Mouse (Mus musculus) CH12.LX (cell line): ENCODE measurements at regions not wholly inside any gene's neighbourhood (a gene's known extent, or its start where the extent isn't known, plus 50 kb on each side); places are given as distances from the start of the nearest gene placed in this dataset.

Experiments used
- DNase-seq: peaks from one replicate; pipeline ENCODE4 v3.0.0-alpha.2; 2013; ENCODE audit errors: extremely low read depth
- H3K27ac ChIP-seq: 2 replicates; pipeline ENCODE4 v1.5.1; 2012; ENCODE audit warnings: low read depth, mild to moderate bottlenecking, control low read depth, moderate library complexity; ENCODE audit not compliant: insufficient read depth
- H3K27me3 ChIP-seq: replicated peaks from 2 replicates; pipeline ENCODE3; 2012; ENCODE audit warnings: inconsistent platforms
- H3K36me3 ChIP-seq, 2 experiments: replicated peaks in 1 of 2; 2 replicates each; pipeline versions ENCODE3 to v1.6.1; 2012; ENCODE audit warnings: inconsistent platforms in 1 of 2, low read length in 1 of 2, mild to moderate bottlenecking in 1 of 2, mixed read lengths in 1 of 2, moderate library complexity in 1 of 2; ENCODE audit not compliant: control insufficient read depth in 1 of 2, insufficient read depth in 1 of 2
- H3K4me1 ChIP-seq, 2 experiments: 2 replicates each; pipeline ENCODE4 v1.6.1; 2012; ENCODE audit warnings: inconsistent platforms in 1 of 2, moderate library complexity in 1 of 2; ENCODE audit not compliant: insufficient read depth in 2 of 2, control insufficient read depth in 1 of 2
- H3K4me2 ChIP-seq: 2 replicates; pipeline ENCODE4 v1.6.1; 2012; ENCODE audit warnings: low read depth, mild to moderate bottlenecking, control low read depth; ENCODE audit not compliant: poor library complexity, insufficient read depth, severe bottlenecking
- H3K4me3 ChIP-seq, 3 experiments: fragments of 150-350 bp in 1 of 3; sonication (generic) in 1 of 3; replicated peaks in 1 of 3; 2 replicates each; pipeline versions ENCODE3 to v1.5.1; 2011 to 2012; ENCODE audit warnings: low read depth in 2 of 3, low read length in 2 of 3, mild to moderate bottlenecking in 2 of 3, moderate library complexity in 2 of 3, control low read depth in 1 of 3, improper control_type of control experiment in 1 of 3, inconsistent platforms in 1 of 3, mixed read lengths in 1 of 3; ENCODE audit not compliant: poor library complexity in 1 of 3
- H3K79me2 ChIP-seq: replicated peaks from 2 replicates; pipeline ENCODE4 v1.6.1; 2012; ENCODE audit warnings: mild to moderate bottlenecking, moderate library complexity; ENCODE audit not compliant: control insufficient read depth, poor library complexity, insufficient read depth, severe bottlenecking; ENCODE audit errors: extremely low read depth
- H3K9ac ChIP-seq: 2 replicates; pipeline ENCODE4 v1.6.1; 2012; ENCODE audit warnings: low read depth, mild to moderate bottlenecking, control low read depth, moderate library complexity; ENCODE audit not compliant: insufficient read depth
- H3K9me3 ChIP-seq: replicated peaks from 2 replicates; pipeline ENCODE3; 2012; ENCODE audit warnings: low read length, inconsistent platforms, mixed read lengths
- BHLHE40 ChIP-seq: IDR thresholded peaks from 2 replicates; pipeline ENCODE4 v1.6.1; 2011; ENCODE audit warnings: mild to moderate bottlenecking, low read depth, low read length, improper control_type of control experiment
- CTCF ChIP-seq, 2 experiments: IDR thresholded peaks in 1 of 2; conservative IDR thresholded peaks in 1 of 2; 2 replicates each; pipeline ENCODE4 v1.5.1; 2011 to 2012; ENCODE audit warnings: low read depth in 2 of 2, low read length in 2 of 2, improper control_type of control experiment in 1 of 2, inconsistent platforms in 1 of 2, mild to moderate bottlenecking in 1 of 2, moderate library complexity in 1 of 2
- ELF1 ChIP-seq: IDR thresholded peaks from 2 replicates; pipeline ENCODE4 v1.6.1; 2014; ENCODE audit warnings: low read depth, mild to moderate bottlenecking, inconsistent platforms, low read length, improper control_type of control experiment
- HCFC1 ChIP-seq: IDR thresholded peaks from 2 replicates; pipeline ENCODE4 v1.6.1; 2012; ENCODE audit warnings: low read depth, mild to moderate bottlenecking, inconsistent platforms, low read length, improper control_type of control experiment
- JUN ChIP-seq: IDR thresholded peaks from 2 replicates; pipeline ENCODE4 v1.6.1; 2011; ENCODE audit warnings: low read depth, mild to moderate bottlenecking, low read length, improper control_type of control experiment, moderate library complexity; ENCODE audit not compliant: insufficient read depth
- MXI1 ChIP-seq: IDR thresholded peaks from 2 replicates; pipeline ENCODE4 v1.6.1; 2011; ENCODE audit warnings: mild to moderate bottlenecking, low read depth, low read length, improper control_type of control experiment
- MYC ChIP-seq: IDR thresholded peaks from 2 replicates; pipeline ENCODE4 v1.6.1; 2011; ENCODE audit warnings: low read depth, mild to moderate bottlenecking, improper control_type of control experiment, low read length
- NELFE ChIP-seq: IDR thresholded peaks from 2 replicates; pipeline ENCODE4 v1.6.1; 2011; ENCODE audit warnings: low read depth, low read length, improper control_type of control experiment
- NRF1 ChIP-seq: IDR thresholded peaks from 2 replicates; pipeline ENCODE4 v1.6.1; 2014; ENCODE audit warnings: low read depth, mild to moderate bottlenecking, inconsistent platforms, low read length, improper control_type of control experiment, moderate library complexity
- PAX5 ChIP-seq: IDR thresholded peaks from 2 replicates; pipeline ENCODE4 v1.6.1; 2012; ENCODE audit warnings: low read length, inconsistent platforms, mixed read lengths
- POLR2AphosphoS2 ChIP-seq: IDR thresholded peaks from 2 replicates; pipeline ENCODE4 v1.6.1; 2011; ENCODE audit warnings: low read depth, low read length, improper control_type of control experiment
- RCOR1 ChIP-seq: conservative IDR thresholded peaks from 2 replicates; pipeline ENCODE4 v1.6.1; 2012; ENCODE audit warnings: low read depth, mild to moderate bottlenecking, inconsistent platforms, low read length, improper control_type of control experiment
- SIN3A ChIP-seq: IDR thresholded peaks from 2 replicates; pipeline ENCODE4 v1.6.1; 2012; ENCODE audit warnings: low read length, improper control_type of control experiment, inconsistent platforms
- SMC3 ChIP-seq: IDR thresholded peaks from 2 replicates; pipeline ENCODE4 v1.6.1; 2011; ENCODE audit warnings: low read depth, low read length, improper control_type of control experiment
- UBTF ChIP-seq: IDR thresholded peaks from 2 replicates; pipeline ENCODE4 v1.6.1; 2012; ENCODE audit warnings: low read depth, mild to moderate bottlenecking, inconsistent platforms, low read length, improper control_type of control experiment, moderate library complexity
- USF1 ChIP-seq: IDR thresholded peaks from 2 replicates; pipeline ENCODE4 v1.6.1; 2014; ENCODE audit warnings: low read depth, mild to moderate bottlenecking, inconsistent platforms, low read length, improper control_type of control experiment
- USF2 ChIP-seq: conservative IDR thresholded peaks from 2 replicates; pipeline ENCODE4 v1.6.1; 2011; ENCODE audit warnings: low read depth, low read length, improper control_type of control experiment
- ZC3H11A ChIP-seq: IDR thresholded peaks from 2 replicates; pipeline ENCODE4 v1.6.1; 2012; ENCODE audit warnings: low read depth, mild to moderate bottlenecking, inconsistent platforms, low read length, improper control_type of control experiment
- ZKSCAN1 ChIP-seq: IDR thresholded peaks from 2 replicates; pipeline ENCODE4 v1.6.1; 2012; ENCODE audit warnings: low read depth, inconsistent platforms, low read length, improper control_type of control experiment, borderline replicate concordance
- ZMIZ1 ChIP-seq: IDR thresholded peaks from 2 replicates; pipeline ENCODE4 v1.6.1; 2012; ENCODE audit warnings: low read depth, mild to moderate bottlenecking, inconsistent platforms, low read length, improper control_type of control experiment
- ZNF384 ChIP-seq: IDR thresholded peaks from 2 replicates; pipeline ENCODE4 v1.6.1; 2012; ENCODE audit warnings: low read depth, low read length, improper control_type of control experiment, inconsistent platforms
- dilution Hi-C: fragments of 300-500 bp; cut with MboI; formaldehyde crosslinking; loops from 2 replicates; pipeline ENCODE4 v1.14.3; 2020; ENCODE audit warnings: low sequenced_read_pairs; ENCODE audit not compliant: extremely low pct_unique_long_range_greater_than_20kb, extremely low pct_ligation_motif_present
- in situ Hi-C: fragments of 300-500 bp; cut with MboI; formaldehyde crosslinking; loops from 3 replicates; pipeline ENCODE4 v1.14.3; 2019; ENCODE audit warnings: low sequenced_read_pairs, low pct_ligation_motif_present, low pct_unique_long_range_greater_than_20kb, mixed read lengths

GRCm38 (mm10) chr12:71572833-71573446 is 257.9 kb upstream of the Daam1 start:
- dilution Hi-C loops (no loop called here), in situ Hi-C loops (no loop called here)

DNA sequence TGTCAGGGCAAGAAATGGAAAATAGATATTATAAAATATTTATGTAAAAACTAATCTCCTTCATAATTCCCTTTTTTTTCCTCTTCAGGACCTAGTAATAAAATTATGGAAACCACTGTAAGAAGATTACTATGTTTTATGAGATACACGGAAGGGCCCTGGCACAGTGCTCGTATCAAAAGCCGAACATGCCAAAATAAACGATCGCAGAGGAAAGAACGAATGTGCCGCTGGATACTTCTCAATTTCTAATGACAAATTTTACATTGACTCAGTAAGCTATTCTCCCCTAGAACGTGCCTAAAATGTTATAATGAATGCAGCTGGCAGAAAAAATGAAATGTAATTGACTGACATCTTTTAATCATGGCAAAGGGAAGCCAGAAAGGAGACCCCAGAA is 257.4 kb upstream of the Daam1 start:
- Histone ChIP-seq H3K4me3 (no peak overlapping the region), H3K36me3 (no peaks in the 10 kb centered on the region), H3K9ac (no peak overlapping the region), H3K4me1 (peaks cover 2 to 24% of the 10 kb centered on the region in 2 experiments; a peak in 3 of 4 replicates), H3K4me2 (no peak overlapping the region), H3K27me3 (no peaks in the 10 kb centered on the region), H3K79me2 (no peaks in the 10 kb centered on the region), H3K9me3 (no peaks in the 10 kb centered on the region), H3K27ac (no peak overlapping the region)
- TF ChIP-seq ELF1, result no peak
- no peak for TF ChIP-seq HCFC1
- no peak for DNase-seq
- dilution Hi-C loops, result no loop called here
- in situ Hi-C loops, result no loop called here

More at GRCm38 (mm10) chr12:71572833-71573446, 257.9 kb upstream of the Daam1 start:
- H3K9me3 ChIP-seq, result no peaks in the 10 kb centered on the region
- no peaks in the 10 kb centered on the region for H3K79me2 ChIP-seq
- no peak overlapping the region for H3K9ac ChIP-seq
- TF ChIP-seq NRF1, result no peak
- no peak for TF ChIP-seq ZC3H11A
- TF ChIP-seq ZMIZ1, result no peak
- TF ChIP-seq CTCF (conservative IDR thresholded peaks at IDR 0.05 in 1 of 2, IDR thresholded peaks at IDR 0.05 in 1 of 2; ENCODE audit: low read depth in 2 of 2, low read length in 2 of 2), result no peak
- TF ChIP-seq MYC, result no peak
- TF ChIP-seq BHLHE40, result no peak
- TF ChIP-seq JUN, result no peak
- no peak for TF ChIP-seq UBTF
- no peak for TF ChIP-seq MXI1
- TF ChIP-seq SIN3A, result no peak
- no peak for TF ChIP-seq USF2
- no peak for TF ChIP-seq NELFE
- TF ChIP-seq SMC3, result no peak
- no peak for TF ChIP-seq ZNF384
- TF ChIP-seq RCOR1, result no peak
- TF ChIP-seq POLR2AphosphoS2, result no peak
- no peak for TF ChIP-seq ZKSCAN1
- TF ChIP-seq PAX5, result no peak
- TF ChIP-seq USF1, result no peak
- TF ChIP-seq, all 38 proteins: peak for 0
- Histone ChIP-seq H3K4me1 (peaks cover 2 to 21% of the 10 kb centered on the region in 2 experiments; a peak in 3 of 4 replicates), H3K36me3 (no peaks in the 10 kb centered on the region), H3K4me2 (no peak overlapping the region), H3K4me3 (no peak overlapping the region), H3K27me3 (no peaks in the 10 kb centered on the region), H3K27ac (no peak overlapping the region)
- DNase-seq, result no peak
